Mouse (Mus musculus) adrenal gland, postnatal 25 days (tissue): ENCODE results near the gene Tmem251. TPM values are rescaled to one million over a fixed set of nuclear protein-coding genes. Genes with fewer than 3 reads are reported as not detected.
A peak's percentile ranks its signal among the peaks of the same experiment; 100 is the strongest.

Source experiments
- DNase-seq: peaks from one replicate; pipeline ENCODE4 v3.0.0; 2021; ENCODE audit warnings: mixed read lengths
- total RNA-seq: library from RNA; stranded (reverse); gene quantifications from 2 replicates; pipeline ENCODE4 v1.2.3, GENCODE M21; 2021

Gene Tmem251
- total RNA-seq, 1 experiment from 2014 or later = 5.5 TPM

DNA sequence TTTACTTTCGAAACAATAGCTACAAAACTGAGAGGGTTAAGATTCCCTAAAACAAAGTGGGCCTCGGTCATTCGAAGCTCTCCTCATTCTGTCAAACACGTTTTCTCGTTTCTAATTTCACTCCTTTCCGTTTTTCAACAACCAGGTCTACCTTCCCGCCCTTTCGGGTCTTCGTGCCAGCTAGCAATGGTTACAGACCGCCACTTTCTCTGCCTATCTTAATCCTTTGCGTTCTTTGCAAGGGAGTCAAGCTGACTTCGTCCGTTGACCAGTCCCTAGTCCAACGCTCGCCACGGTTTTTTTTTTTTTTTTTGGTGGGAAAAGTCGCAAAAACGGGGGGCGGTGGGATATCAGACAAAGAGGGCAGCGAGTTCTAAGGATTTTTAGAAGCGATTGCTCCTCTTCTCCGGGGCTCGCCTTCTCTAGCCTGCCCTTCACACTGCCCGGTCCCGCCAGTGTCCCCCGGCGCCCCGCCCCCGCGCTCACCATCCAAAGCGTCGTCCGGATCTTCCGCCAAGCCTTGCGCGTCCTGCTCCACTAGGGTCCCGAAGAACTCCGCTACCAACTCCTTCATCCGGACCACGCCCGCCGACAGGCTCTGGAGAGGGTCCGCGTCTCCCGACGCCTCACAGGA, 13.6 kb downstream of the Tmem251 start:
- DNase-seq = peak; percentile 87

DNA sequence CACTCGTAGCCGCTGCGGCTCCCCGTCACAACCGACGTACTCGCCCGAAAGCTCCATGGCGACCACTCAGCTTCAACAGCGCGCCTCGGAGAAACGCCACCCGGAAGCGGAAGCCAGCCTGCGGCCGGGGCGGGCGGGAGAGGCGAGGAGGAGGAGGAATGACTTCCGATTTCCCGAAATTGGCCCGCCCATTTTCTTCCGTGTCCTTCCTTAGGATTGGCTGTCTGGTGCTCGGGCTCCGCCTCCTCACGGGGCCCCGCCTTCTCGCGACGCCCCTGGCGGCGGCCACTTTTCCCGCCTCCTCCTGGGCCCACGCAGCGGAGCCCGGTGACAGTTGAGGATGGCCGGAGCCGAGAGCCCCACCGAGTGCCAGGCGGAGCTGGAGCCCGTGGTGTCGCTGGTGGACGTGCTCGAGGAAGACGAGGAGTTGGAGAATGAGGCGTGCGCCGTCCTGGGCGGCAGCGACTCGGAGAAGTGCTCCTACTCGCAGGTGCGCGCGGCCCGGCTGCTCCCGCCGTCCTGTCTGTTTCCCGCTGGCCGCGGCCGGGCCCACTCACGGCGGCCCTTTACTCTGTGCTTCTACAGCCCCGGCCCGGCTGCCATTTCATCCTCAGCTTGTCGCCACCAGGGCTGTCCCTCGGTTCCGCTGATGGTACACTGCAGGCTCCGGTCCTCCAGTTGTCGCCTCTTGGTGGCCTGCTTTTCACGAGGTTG, 14.3 kb downstream of the Tmem251 start, which contains the start of the genes Gm28051, Gon7 and Ubr7:
TSS of gene Gm28051 (minus strand) at position 77 of the 714 bp plus-strand sequence.
TSS of gene Gon7 (minus strand) at position 115 of the 714 bp plus-strand sequence.
TSS of gene Ubr7 (plus strand) at position 279 of the 714 bp plus-strand sequence.
- peak; percentile 94 for DNase-seq

DNA sequence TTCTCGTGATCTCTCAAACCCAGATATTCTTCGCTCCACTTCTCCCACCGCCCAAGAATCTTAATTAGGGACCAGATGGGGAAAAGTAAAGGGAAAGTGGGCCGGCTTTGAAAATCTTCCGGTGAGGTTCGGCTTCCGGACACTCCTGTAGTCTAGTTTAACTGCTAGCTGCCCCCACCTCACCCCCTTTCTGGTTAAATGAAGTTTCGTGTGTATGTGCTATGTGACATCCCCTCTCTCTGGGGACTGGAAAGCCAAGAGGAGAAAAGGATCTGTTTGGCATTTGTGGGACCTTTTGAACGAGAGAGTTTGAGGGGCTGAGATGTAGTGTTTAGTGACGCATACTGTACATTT, 14.8 kb downstream of the Tmem251 start, which contains the start of gene Gm20604:
TSS of gene Gm20604 (minus strand) at position 270 of the 354 bp plus-strand sequence.
- no peak for DNase-seq

DNA sequence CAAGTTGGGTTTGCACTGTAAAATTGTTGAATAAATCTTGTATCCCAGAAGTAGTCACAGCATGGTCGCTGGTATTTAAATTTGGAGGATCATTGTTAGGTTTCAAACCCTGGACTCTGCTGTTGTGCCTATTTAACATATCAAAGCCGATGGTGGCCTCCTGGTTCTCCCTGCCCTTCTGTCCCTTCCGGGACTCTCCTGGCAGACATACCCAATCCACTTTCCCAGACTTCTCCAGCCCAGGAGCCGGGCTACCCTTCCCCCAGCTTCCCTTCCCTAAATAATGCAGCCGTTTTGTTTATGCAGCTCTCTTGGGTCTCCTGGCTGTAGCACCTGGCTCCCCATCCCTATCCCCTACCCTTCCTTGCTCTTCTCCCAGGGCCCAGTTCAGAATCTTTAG, 15.4 kb downstream of the Tmem251 start:
- no peak for DNase-seq

DNA sequence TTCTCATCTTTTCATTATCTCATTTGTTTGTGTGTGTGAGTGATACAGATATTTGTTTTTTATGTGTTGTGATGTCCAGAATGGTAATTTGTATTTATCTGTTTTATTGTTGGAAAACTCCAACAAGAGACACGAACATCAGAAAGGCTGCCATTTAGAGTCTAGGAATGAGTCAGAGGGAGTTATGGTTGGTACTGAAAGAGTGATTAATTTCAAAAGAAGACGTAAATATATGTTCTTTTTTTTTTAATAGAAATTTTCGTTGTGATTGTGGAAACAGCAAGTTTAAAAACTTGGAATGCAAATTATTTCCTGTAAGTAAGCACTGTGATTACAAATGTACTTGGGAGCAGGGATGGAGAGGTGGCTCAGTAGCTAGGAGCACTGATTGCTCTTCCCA, 18.1 kb downstream of the Tmem251 start:
- DNase-seq = no peak

DNA sequence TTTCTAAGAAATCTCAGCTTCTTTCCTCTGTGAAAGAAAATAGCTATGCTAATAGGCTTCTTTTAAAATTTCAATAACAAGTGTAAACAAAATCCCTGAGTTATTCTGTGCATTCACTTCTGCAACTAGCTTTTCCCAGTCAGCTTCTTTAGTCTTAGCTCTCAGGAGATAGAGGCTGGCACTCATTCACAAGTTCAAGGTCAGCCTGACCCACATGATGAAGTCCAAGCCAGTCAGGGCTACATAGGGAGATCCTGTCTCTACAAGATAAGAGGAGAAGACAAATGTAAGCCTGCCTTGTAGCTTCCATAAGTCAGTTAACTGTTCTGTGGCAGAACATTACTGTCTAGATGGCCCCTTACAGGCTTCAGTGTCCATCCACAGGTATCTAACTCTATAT, 20.1 kb downstream of the Tmem251 start:
- DNase-seq = peak; percentile 39

DNA sequence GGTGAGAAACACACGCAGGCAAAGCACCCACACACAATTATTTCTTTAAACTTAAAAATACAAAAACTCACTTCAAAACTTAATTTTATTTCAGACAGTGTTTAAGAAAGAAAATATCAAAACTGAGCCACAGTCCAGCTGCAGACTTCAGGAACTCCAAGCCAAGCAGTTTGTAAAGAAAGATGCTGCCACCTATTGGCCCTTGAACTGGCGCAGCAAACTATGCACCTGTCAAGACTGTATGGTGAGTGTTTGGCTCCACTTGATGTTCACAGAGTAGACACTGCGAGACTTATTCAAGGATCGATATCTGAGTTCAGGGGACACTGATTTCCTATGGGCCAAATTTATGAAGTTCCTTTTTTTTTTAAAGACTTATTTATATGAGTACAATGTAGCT, 25.4 kb downstream of the Tmem251 start:
- DNase-seq = no peak

DNA sequence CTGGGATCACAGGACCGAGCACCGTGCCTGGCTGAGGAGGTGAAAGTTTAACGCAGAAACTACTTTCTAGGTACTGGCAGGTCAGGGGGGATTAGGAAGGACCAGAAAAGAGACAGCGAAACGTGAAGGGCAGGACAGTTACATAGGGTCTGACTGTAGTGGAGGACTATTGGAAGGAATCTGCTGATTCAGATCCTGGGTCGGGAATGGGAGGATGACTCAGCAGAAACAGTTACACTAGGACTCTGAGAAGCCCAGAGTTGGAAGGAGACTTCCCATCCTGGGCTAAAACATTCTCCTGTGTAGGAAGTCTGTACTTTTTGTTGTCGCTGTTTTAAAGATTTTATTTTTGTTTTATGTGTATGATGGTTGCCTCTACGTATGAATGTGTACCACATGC, 28.0 kb downstream of the Tmem251 start:
- DNase-seq = no peak

DNA sequence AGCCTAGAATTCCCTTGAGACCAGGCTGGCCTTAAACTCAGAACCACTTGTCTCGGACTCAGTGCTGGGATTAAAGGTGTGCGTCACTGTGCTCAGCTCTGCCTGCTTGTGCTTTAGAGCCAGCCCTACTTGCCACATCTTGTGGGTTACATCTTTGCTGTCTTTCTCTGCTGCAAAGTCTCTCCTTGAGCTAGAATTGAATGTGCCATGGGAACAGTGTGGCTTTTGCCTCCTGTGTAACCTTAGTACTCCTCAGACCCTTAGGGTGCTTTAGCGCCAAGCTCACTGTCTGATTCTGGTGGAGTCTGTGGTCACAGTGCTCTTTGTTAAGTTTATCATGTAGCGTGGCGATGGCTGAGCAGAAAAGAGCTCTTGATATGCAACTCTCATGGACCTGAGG, 29.1 kb downstream of the Tmem251 start:
- DNase-seq = no peak

DNA sequence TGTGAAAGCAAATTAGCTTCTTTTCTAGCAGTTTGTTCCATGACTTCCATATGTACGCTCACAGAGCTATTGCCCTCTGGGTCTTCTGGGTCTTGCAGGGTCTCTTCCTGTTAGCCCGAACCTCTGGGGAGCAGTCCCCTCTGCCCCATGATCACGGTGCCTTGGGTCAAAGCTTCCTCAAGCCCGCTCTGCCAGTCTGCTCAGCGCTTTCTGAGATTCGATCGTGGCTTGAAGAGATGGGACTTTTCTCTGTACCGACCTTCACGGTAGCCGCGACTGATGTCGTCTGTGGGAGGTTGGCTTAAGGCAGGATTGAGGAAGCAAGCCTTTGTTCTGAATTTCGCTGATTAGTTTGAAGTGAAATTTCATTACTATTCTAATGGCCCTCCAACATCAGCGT, 32.5 kb downstream of the Tmem251 start:
- no peak for DNase-seq

DNA sequence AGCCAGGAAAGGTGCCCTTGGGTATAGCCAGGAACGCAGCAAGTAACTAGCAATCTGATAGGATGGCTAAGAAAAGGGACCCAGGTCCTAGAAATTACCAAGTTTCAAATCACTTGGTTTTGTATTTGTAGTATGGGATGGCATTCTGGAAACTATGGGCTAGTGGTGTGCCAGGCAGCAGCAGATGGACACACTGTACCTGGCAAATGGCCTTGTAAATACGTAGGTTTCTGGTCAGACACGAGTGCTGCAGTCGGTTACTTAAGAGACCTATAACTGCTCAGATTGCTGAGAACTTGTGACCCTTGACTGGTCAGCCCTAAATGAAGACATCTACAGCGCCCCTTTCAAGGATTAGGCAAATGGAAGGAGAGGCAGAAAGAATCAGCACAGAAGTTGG, 34.6 kb downstream of the Tmem251 start:
- DNase-seq = no peak

DNA sequence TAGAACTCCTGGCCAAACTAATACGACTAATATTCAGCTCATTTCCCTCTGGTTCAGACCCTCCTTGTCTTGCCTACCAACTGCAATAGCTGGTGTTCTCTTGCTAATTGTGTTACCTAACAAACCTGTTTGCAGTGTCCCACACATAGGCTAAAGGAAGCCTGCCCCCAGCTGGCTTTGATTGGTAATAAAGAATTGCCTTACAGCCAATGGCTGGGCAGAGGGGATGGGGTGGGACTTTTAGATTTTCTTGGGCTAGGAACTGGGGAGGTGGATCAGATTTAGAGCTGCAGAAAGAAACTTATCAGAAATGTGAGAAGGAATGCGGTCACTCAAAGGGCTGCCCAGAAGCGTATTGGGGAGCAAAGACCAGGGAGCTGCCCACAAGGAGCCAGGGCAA, 35.9 kb downstream of the Tmem251 start:
- no peak for DNase-seq

DNA sequence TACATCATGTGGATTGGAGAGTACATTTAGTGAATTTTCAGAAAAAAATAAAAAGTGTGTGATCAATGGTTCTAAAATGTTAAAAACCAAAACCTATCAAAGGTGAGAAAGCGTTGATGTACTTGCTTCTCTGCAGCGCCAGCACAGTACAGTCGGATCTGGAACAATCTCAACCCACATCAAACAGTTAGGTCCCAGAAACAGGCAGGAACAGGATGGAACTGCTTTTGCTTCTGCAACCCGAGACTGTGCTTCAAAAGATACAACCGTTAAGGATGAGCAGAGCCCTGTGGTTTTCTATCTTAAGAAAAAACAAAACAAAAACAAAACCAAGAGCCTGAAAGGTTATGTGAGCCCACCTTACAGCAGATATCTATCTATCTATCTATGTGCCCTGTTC, 39.3 kb downstream of the Tmem251 start:
- DNase-seq = no peak

DNA sequence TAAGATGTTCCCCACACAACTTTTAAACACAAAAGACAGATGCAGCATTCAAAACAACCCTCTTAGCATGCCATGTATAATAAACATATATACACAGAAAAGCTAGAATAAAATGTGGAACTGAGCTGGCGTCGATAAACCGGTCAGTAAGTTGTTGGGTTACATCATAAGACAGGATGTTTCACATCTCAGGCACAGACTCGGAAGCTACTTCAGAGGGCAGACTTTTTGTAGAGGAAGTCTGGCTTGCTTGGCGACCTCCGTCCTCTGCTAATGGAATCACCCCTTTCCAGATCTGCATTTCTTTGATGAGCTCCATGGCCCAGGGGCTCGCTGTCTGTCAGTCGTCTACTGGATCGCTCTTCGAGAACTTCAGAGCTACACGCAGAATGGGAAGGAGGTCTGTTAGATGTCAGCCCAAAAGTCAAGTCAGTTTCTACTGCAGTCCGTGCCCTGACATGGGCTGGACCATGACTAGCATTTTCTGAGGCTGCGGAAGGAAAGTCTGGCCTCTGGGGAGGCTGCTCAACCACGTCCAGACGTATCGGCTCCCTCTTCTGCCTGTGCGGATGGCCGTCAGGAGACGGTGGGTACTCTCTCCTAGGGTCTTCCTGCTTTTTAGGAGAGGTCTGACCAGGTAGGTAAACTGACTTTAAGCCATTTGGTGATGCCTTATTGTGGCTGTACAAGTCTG, 41.5 kb downstream of the Tmem251 start:
- no peak for DNase-seq

DNA sequence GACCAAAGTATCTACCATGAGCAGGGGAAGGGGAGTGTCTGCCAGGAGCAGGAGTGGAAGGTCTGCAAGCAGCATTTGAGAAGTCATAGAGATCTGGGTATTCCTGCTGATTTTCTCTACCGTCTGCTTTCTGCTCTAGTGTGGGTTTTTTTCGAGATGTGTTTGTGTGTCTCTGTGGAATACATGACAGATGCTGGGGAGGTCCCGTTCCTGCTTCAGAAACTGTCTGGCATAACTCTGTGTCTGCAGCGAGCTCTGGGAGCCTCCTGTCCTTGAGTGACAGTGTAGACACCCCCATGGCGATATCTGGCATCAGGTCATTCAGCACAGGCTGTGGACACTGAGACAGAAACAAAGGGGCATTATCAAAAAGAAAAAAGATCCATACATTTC, 42.0 kb downstream of the Tmem251 start:
- DNase-seq = no peak

DNA sequence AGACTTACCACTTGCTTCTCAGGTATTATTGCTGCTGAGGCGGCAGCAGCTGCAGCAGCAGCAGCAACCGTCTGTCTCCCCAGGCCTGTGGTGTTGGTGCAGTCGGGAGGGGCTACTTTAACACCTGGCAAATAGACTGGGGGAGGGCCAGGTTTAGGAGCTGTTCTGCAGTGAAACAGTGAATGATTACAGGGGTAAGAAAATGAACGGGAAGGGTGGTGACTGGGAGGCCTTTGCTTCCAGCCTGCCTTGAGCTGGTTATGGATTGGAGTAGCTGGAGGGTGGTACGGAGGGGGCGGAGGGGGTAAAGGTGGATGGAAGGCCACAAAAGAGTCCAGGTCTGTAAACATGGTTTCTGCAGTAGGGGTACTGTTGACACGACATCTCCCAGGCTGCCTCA, 44.4 kb downstream of the Tmem251 start:
- DNase-seq = no peak

Other genes with a start within 250 kb of the Tmem251 start
- 1,604 and 1,988 TPM in 2 replicates for gene Chga, start 188.8 kb upstream of the Tmem251 start, total RNA-seq
- gene Itpk1, start 38.8 kb upstream of the Tmem251 start, total RNA-seq = 43.3 and 47.7 TPM in 2 replicates
- gene Moap1, start 101 bp upstream of the Tmem251 start, total RNA-seq = 9.6 and 10.2 TPM in 2 replicates
- gene Gm28051, start 14.0 kb downstream of the Tmem251 start, total RNA-seq = not detected in 2 replicates
- gene Gon7, start 14.0 kb downstream of the Tmem251 start, total RNA-seq = 14.7 and 22.7 TPM in 2 replicates
- gene Ubr7, start 14.2 kb downstream of the Tmem251 start, total RNA-seq = 34.5 and 36.1 TPM in 2 replicates
- gene Gm20604, start 14.9 kb downstream of the Tmem251 start, total RNA-seq = 6.3 and 6.4 TPM in 2 replicates
- gene Btbd7, start 134.7 kb downstream of the Tmem251 start, total RNA-seq = 60.1 and 65.3 TPM in 2 replicates
- not detected in 2 replicates for gene Cox8c, start 155.6 kb downstream of the Tmem251 start, total RNA-seq
- 9.0 and 11.2 TPM in 2 replicates for gene Unc79, start 205.1 kb downstream of the Tmem251 start, total RNA-seq